Mouse (Mus musculus): ENCODE data around the gene Olfr684. TPM values are rescaled to one million over a fixed set of nuclear protein-coding genes. Genes with fewer than 3 reads are reported as not detected.

The Olfr684 gene
- not detected for polyA plus RNA-seq (2014; fragmentation: Illumina TruSeq; extraction: RNeasy Lipid Tissue Mini Kit (QIAGEN cat#74804); ENCODE audit: low read depth, low replicate concordance)

GRCm38 (mm10) chr7:105163553-105163952 is at the start of gene Olfr684:
Gene Olfr684 (minus strand): TSS chr7:105163653.

GRCm38 (mm10) chr7:105207385-105207784 is 43.9 kb upstream of the Olfr684 start, which contains the start of gene Olfr686:
Gene Olfr686 (minus strand): TSS chr7:105207485.

GRCm38 (mm10) chr7:105185912-105186311 is 22.5 kb upstream of the Olfr684 start, which contains the start of gene Olfr685:
Gene Olfr685 (minus strand): TSS chr7:105186012.

GRCm38 (mm10) chr7:105146912-105147311 is 16.5 kb downstream of the Olfr684 start, which contains the start of gene Olfr683:
Gene Olfr683 (minus strand): TSS chr7:105147012.

GRCm38 (mm10) chr7:105116536-105116935 is 46.9 kb downstream of the Olfr684 start, which contains the start of gene Olfr681:
Gene Olfr681 (plus strand): TSS chr7:105116836.

Other genes with a start within 250 kb of the Olfr684 start
- not detected for gene Olfr667, start 242.2 kb downstream of the Olfr684 start, polyA plus RNA-seq (2014; fragmentation: Illumina TruSeq; extraction: RNeasy Lipid Tissue Mini Kit (QIAGEN cat#74804); ENCODE audit: low read depth, low replicate concordance)
- gene Olfr668, start 235.6 kb downstream of the Olfr684 start, polyA plus RNA-seq (2014; fragmentation: Illumina TruSeq; extraction: RNeasy Lipid Tissue Mini Kit (QIAGEN cat#74804); ENCODE audit: low read depth, low replicate concordance) = not detected
- not detected for gene Olfr669, start 229.4 kb downstream of the Olfr684 start, polyA plus RNA-seq (2014; fragmentation: Illumina TruSeq; extraction: RNeasy Lipid Tissue Mini Kit (QIAGEN cat#74804); ENCODE audit: low read depth, low replicate concordance)
- gene Olfr670, start 201.0 kb downstream of the Olfr684 start, polyA plus RNA-seq (2014; fragmentation: Illumina TruSeq; extraction: RNeasy Lipid Tissue Mini Kit (QIAGEN cat#74804); ENCODE audit: low read depth, low replicate concordance) = not detected
- gene Olfr671, start 184.5 kb downstream of the Olfr684 start, polyA plus RNA-seq (2014; fragmentation: Illumina TruSeq; extraction: RNeasy Lipid Tissue Mini Kit (QIAGEN cat#74804); ENCODE audit: low read depth, low replicate concordance) = not detected
- gene Olfr672, start 161.6 kb downstream of the Olfr684 start, polyA plus RNA-seq (2014; fragmentation: Illumina TruSeq; extraction: RNeasy Lipid Tissue Mini Kit (QIAGEN cat#74804); ENCODE audit: low read depth, low replicate concordance) = not detected
- gene Olfr675, start 135.2 kb downstream of the Olfr684 start, polyA plus RNA-seq (2014; fragmentation: Illumina TruSeq; extraction: RNeasy Lipid Tissue Mini Kit (QIAGEN cat#74804); ENCODE audit: low read depth, low replicate concordance) = not detected
- not detected for gene Olfr676, start 131.0 kb downstream of the Olfr684 start, polyA plus RNA-seq (2014; fragmentation: Illumina TruSeq; extraction: RNeasy Lipid Tissue Mini Kit (QIAGEN cat#74804); ENCODE audit: low read depth, low replicate concordance)
- not detected for gene Olfr677, start 112.3 kb downstream of the Olfr684 start, polyA plus RNA-seq (2014; fragmentation: Illumina TruSeq; extraction: RNeasy Lipid Tissue Mini Kit (QIAGEN cat#74804); ENCODE audit: low read depth, low replicate concordance)
- gene Olfr678, start 99.2 kb downstream of the Olfr684 start, polyA plus RNA-seq (2014; fragmentation: Illumina TruSeq; extraction: RNeasy Lipid Tissue Mini Kit (QIAGEN cat#74804); ENCODE audit: low read depth, low replicate concordance) = not detected
- not detected for gene Olfr679, start 82.4 kb downstream of the Olfr684 start, polyA plus RNA-seq (2014; fragmentation: Illumina TruSeq; extraction: RNeasy Lipid Tissue Mini Kit (QIAGEN cat#74804); ENCODE audit: low read depth, low replicate concordance)
- gene Olfr680-ps1, start 70.8 kb downstream of the Olfr684 start, polyA plus RNA-seq (2014; fragmentation: Illumina TruSeq; extraction: RNeasy Lipid Tissue Mini Kit (QIAGEN cat#74804); ENCODE audit: low read depth, low replicate concordance) = not detected
- not detected for gene Olfr681, start 46.8 kb downstream of the Olfr684 start, polyA plus RNA-seq (2014; fragmentation: Illumina TruSeq; extraction: RNeasy Lipid Tissue Mini Kit (QIAGEN cat#74804); ENCODE audit: low read depth, low replicate concordance)
- not detected for gene Olfr683, start 16.6 kb downstream of the Olfr684 start, polyA plus RNA-seq (2014; fragmentation: Illumina TruSeq; extraction: RNeasy Lipid Tissue Mini Kit (QIAGEN cat#74804); ENCODE audit: low read depth, low replicate concordance)
- not detected for gene Olfr685, start 22.4 kb upstream of the Olfr684 start, polyA plus RNA-seq (2014; fragmentation: Illumina TruSeq; extraction: RNeasy Lipid Tissue Mini Kit (QIAGEN cat#74804); ENCODE audit: low read depth, low replicate concordance)
- not detected for gene Olfr686, start 43.8 kb upstream of the Olfr684 start, polyA plus RNA-seq (2014; fragmentation: Illumina TruSeq; extraction: RNeasy Lipid Tissue Mini Kit (QIAGEN cat#74804); ENCODE audit: low read depth, low replicate concordance)
- not detected for gene Olfr688, start 124.4 kb upstream of the Olfr684 start, polyA plus RNA-seq (2014; fragmentation: Illumina TruSeq; extraction: RNeasy Lipid Tissue Mini Kit (QIAGEN cat#74804); ENCODE audit: low read depth, low replicate concordance)
- not detected for gene Olfr689, start 147.5 kb upstream of the Olfr684 start, polyA plus RNA-seq (2014; fragmentation: Illumina TruSeq; extraction: RNeasy Lipid Tissue Mini Kit (QIAGEN cat#74804); ENCODE audit: low read depth, low replicate concordance)
- gene Olfr690, start 170.5 kb upstream of the Olfr684 start, polyA plus RNA-seq (2014; fragmentation: Illumina TruSeq; extraction: RNeasy Lipid Tissue Mini Kit (QIAGEN cat#74804); ENCODE audit: low read depth, low replicate concordance) = not detected
- not detected for gene Olfr691, start 178.6 kb upstream of the Olfr684 start, polyA plus RNA-seq (2014; fragmentation: Illumina TruSeq; extraction: RNeasy Lipid Tissue Mini Kit (QIAGEN cat#74804); ENCODE audit: low read depth, low replicate concordance)
- not detected for gene Olfr692, start 204.6 kb upstream of the Olfr684 start, polyA plus RNA-seq (2014; fragmentation: Illumina TruSeq; extraction: RNeasy Lipid Tissue Mini Kit (QIAGEN cat#74804); ENCODE audit: low read depth, low replicate concordance)
- not detected for gene Gm5901, start 211.4 kb upstream of the Olfr684 start, polyA plus RNA-seq (2014; fragmentation: Illumina TruSeq; extraction: RNeasy Lipid Tissue Mini Kit (QIAGEN cat#74804); ENCODE audit: low read depth, low replicate concordance)
- gene Fam160a2, start 236.4 kb upstream of the Olfr684 start, polyA plus RNA-seq (2014; fragmentation: Illumina TruSeq; extraction: RNeasy Lipid Tissue Mini Kit (QIAGEN cat#74804); ENCODE audit: low read depth, low replicate concordance) = 4.8 TPM
- gene Cnga4, start 240.9 kb upstream of the Olfr684 start, polyA plus RNA-seq (2014; fragmentation: Illumina TruSeq; extraction: RNeasy Lipid Tissue Mini Kit (QIAGEN cat#74804); ENCODE audit: low read depth, low replicate concordance) = not detected